Mouse (Mus musculus) G1E (cell line): ENCODE measurements around the gene Bbs4. TPM values are rescaled to one million over a fixed set of nuclear protein-coding genes. Genes with fewer than 3 reads are reported as not detected.

Experiments used
- ATAC-seq: 2 replicates; pipeline ENCODE4 v1.8.0; 2016; ENCODE audit warnings: mild to moderate bottlenecking; ENCODE audit not compliant: insufficient number of reproducible peaks, poor library complexity, low FRiP score, severe bottlenecking; ENCODE audit errors: extremely low read depth
- DNase-seq: peaks from one replicate; pipeline ENCODE4 v3.0.0; 2012; ENCODE audit warnings: low spot score
- H3K27me3 ChIP-seq: 2 replicates; pipeline ENCODE4 v1.6.1; 2012; ENCODE audit warnings: mild to moderate bottlenecking, low read length, inconsistent platforms; ENCODE audit not compliant: insufficient read depth
- H3K36me3 ChIP-seq: replicated peaks from 2 replicates; pipeline ENCODE3; 2012; ENCODE audit warnings: mild to moderate bottlenecking, inconsistent platforms
- H3K4me1 ChIP-seq: 2 replicates; pipeline ENCODE4 v1.6.1; 2012; ENCODE audit warnings: low read depth, low read length, inconsistent platforms, mixed read lengths; ENCODE audit not compliant: insufficient read depth
- H3K4me3 ChIP-seq: 2 replicates; pipeline ENCODE4 v1.5.1; 2012; ENCODE audit warnings: low read depth, mild to moderate bottlenecking, inconsistent platforms, low read length, moderate library complexity, mixed read lengths
- H3K9me3 ChIP-seq: replicated peaks from 2 replicates; pipeline ENCODE4 v1.6.1; 2012; ENCODE audit warnings: inconsistent platforms
- CTCF ChIP-seq: IDR thresholded peaks from 2 replicates; pipeline ENCODE4 v1.5.1; 2012; ENCODE audit warnings: low read depth, low read length, inconsistent platforms, mixed read lengths
- GATA1 ChIP-seq: IDR thresholded peaks from 2 replicates; pipeline ENCODE4 v1.6.1; 2012; ENCODE audit warnings: borderline replicate concordance, low read length, inconsistent platforms, mixed read lengths
- GATA2 ChIP-seq: IDR thresholded peaks from 2 replicates; pipeline ENCODE4 v1.6.1; 2012; ENCODE audit warnings: low read depth, low read length, inconsistent platforms, borderline replicate concordance
- POLR2AphosphoS5 ChIP-seq: IDR thresholded peaks from 2 replicates; pipeline ENCODE4 v1.6.1; 2012; ENCODE audit warnings: low read depth, low read length, inconsistent platforms; ENCODE audit not compliant: insufficient replicate concordance
- TAL1 ChIP-seq: conservative IDR thresholded peaks from 2 replicates; pipeline ENCODE4 v1.6.1; 2012; ENCODE audit warnings: low read depth, low read length, inconsistent platforms, mixed read lengths
- polyA plus RNA-seq: library from polyadenylated mRNA; stranded (reverse); fragments of >175 nt; gene quantifications from 2 replicates; pipeline ENCODE4 v1.2.3, GENCODE M21; 2012
- total RNA-seq, 2 experiments: library from RNA; stranded (forward) in 1 of 2; stranded (reverse) in 1 of 2; fragments of 200-1000 nt in 1 of 2; fragments of >200 nt in 1 of 2; fragmentation: Nextera tagmentation in 1 of 2; gene quantifications; 2 replicates each; pipeline ENCODE4 v1.2.3; 2014 to 2017

Gene Bbs4
- total and polyA plus RNA-seq, 3 experiments, result 0.50 to 12.1 (median 11.8) TPM

DNA sequence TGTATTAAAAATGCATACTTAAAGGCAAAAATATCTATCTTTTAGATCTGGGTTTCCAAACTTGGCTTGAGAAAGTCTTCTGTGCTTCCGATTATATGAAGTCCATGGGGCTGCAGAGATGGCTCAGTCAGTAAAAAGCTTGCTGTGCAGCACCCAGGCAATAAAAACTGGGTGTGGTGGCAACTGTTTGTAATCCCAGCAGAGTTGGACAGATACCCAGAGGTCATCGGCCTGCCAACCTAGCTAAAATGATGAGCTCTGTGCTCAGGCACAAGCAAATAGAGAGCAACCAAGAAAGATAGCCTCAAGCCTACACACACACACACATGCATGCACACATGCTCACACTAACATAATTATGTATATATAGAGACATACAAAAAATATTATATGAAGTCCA, 75.1 kb downstream of the Bbs4 start:
- ATAC-seq (no peak), DNase-seq (no peak)
- TF ChIP-seq POLR2AphosphoS5, result no peak
- TF ChIP-seq TAL1, result no peak
- TF ChIP-seq GATA2, result no peak
- no peak for TF ChIP-seq GATA1
- TF ChIP-seq CTCF, result no peak
- Histone ChIP-seq H3K36me3 (no peaks in the 10 kb centered on the region), H3K4me3 (no peak overlapping the region), H3K27me3 (peaks cover 32% of the 10 kb centered on the region), H3K4me1 (peaks cover 16% of the 10 kb centered on the region), H3K9me3 (no peaks in the 10 kb centered on the region)

DNA sequence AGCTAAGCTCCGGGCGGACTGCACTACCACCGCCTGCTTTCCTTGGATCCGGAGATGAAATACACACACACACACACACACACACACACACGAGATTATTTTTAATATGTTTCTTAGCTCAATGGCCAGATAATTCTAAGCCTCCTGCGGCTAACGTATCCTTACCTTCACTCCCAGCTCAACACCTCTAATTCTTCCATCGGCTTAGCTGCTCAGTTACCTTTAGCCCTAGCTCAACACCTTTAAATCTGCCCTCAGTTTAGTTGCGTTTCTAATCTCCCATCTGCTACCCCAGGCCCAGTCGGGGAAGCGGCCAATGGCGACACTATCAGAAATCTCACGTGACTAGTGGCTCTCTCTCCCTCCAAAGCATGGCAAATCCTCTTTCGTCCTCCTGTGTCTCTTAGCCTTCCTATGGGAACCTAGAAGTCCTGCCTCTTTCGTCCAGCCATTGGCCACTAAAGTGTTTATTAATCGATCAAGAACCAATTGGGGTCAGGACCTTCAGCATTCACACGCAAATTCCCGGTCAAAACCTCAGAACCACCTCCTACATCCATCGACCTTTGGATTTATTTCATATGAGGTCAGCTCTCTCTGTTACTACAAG, 78.4 kb downstream of the Bbs4 start:
- no peak for DNase-seq
- peaks cover 26% of the 10 kb centered on the region for H3K27me3 ChIP-seq
- no peak for ATAC-seq
- TF ChIP-seq TAL1 (no peak), CTCF (no peak), GATA2 (no peak), GATA1 (no peak), POLR2AphosphoS5 (no peak)
- H3K4me3 ChIP-seq, result no peak overlapping the region
- H3K4me1 ChIP-seq, result peaks cover 17% of the 10 kb centered on the region
- no peaks in the 10 kb centered on the region for H3K9me3 ChIP-seq
- H3K36me3 ChIP-seq, result no peaks in the 10 kb centered on the region

DNA sequence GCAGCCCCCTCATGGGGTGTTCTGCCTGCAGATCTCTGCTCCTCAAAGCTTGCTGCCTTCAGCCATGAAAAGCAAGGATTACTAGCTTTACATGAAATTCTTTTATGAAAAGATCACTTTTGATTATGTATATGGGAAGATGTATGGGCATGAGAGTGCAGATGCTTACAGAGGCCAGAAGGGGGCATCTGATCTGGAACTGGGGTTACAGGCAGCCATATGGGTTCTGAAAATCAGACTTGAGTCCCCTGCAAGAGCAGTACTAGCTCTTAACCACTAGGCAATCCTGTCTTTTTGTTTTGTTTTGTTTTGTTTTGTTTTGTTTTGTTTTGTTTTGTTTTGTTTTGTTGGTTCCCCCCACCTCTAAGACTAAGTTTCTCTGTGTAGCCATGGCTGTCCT, 80.1 kb downstream of the Bbs4 start:
- TF ChIP-seq TAL1 (no peak), CTCF (no peak), GATA1 (no peak), POLR2AphosphoS5 (no peak), GATA2 (no peak)
- no peak overlapping the region for H3K4me3 ChIP-seq
- ATAC-seq (no peak), DNase-seq (no peak)
- H3K4me1 ChIP-seq, result peaks cover 8% of the 10 kb centered on the region
- H3K36me3 ChIP-seq, result no peaks in the 10 kb centered on the region
- no peaks in the 10 kb centered on the region for H3K9me3 ChIP-seq
- peaks cover 25% of the 10 kb centered on the region for H3K27me3 ChIP-seq

Other genes starting within 250 kb of the Bbs4 start
- gene Adpgk, start 62.0 kb downstream of the Bbs4 start, total RNA-seq (2014; fragmentation: Nextera tagmentation), result 60.2 and 66.1 TPM in 2 replicates
- 25.0 and 25.1 TPM in 2 replicates for gene Adpgk, start 62.0 kb downstream of the Bbs4 start, total RNA-seq (2017)
- 4.8 and 5.7 TPM in 2 replicates for gene Adpgk, start 62.0 kb downstream of the Bbs4 start, polyA plus RNA-seq
- 207 and 218 TPM in 2 replicates for gene Arih1, start 133.1 kb upstream of the Bbs4 start, total RNA-seq (2014; fragmentation: Nextera tagmentation)
- gene Arih1, start 133.1 kb upstream of the Bbs4 start, total RNA-seq (2017), result 66.8 and 89.3 TPM in 2 replicates
- 47.5 and 69.3 TPM in 2 replicates for gene Arih1, start 133.1 kb upstream of the Bbs4 start, polyA plus RNA-seq
- gene Hexa, start 186.0 kb upstream of the Bbs4 start, total RNA-seq (2014; fragmentation: Nextera tagmentation), result not detected in 2 replicates
- gene Hexa, start 186.0 kb upstream of the Bbs4 start, total RNA-seq (2017), result 0.41 and 0.55 TPM in 2 replicates
- gene Hexa, start 186.0 kb upstream of the Bbs4 start, polyA plus RNA-seq, result 0.04 and 0.06 TPM in 2 replicates
- not detected in 2 replicates for gene Tmem202, start 186.3 kb upstream of the Bbs4 start, total RNA-seq (2014; fragmentation: Nextera tagmentation)
- not detected in 2 replicates for gene Tmem202, start 186.3 kb upstream of the Bbs4 start, total RNA-seq (2017)
- not detected in 2 replicates for gene Tmem202, start 186.3 kb upstream of the Bbs4 start, polyA plus RNA-seq
- gene Celf6, start 224.4 kb upstream of the Bbs4 start, total RNA-seq (2014; fragmentation: Nextera tagmentation), result not detected in 2 replicates
- gene Celf6, start 224.4 kb upstream of the Bbs4 start, total RNA-seq (2017), result not detected in 2 replicates
- not detected in 2 replicates for gene Celf6, start 224.4 kb upstream of the Bbs4 start, polyA plus RNA-seq